ENCODE assay signal across 12 mouse cellular contexts in genomic region chrX:17724990-17725779, GRCm38 (mm10).
A peak's percentile ranks its signal among the peaks of the same experiment; 100 is the strongest.
DNase-seq lines count a peak whose midpoint lies in the region; ATAC-seq lines count a peak whose summit lies in the region.
"Had no signal": no experiment of that assay in that cellular context is flagged by ENCODE, and none has a peak within 500 bp of the region (broad histone marks: within the 10 kb centered on the region; RNA-seq: fewer than 3 reads in every experiment).

No protein-coding gene starts in this region.

- H3K4me3 ChIP-seq in forebrain, embryonic 13.5 days: no peak overlapping the region
- no peak overlapping the region for H3K4me3 ChIP-seq in midbrain, embryonic 11.5 days (ENCODE audit: low read depth, low read length)
- H3K4me3 ChIP-seq: heart, adult 2 months; liver, embryonic 15.5 days had no signal

- H3K27ac ChIP-seq in forebrain, embryonic 13.5 days: no peak overlapping the region
- no peak overlapping the region for H3K27ac ChIP-seq in midbrain, embryonic 11.5 days (ENCODE audit: low read depth, low read length)
- H3K27ac ChIP-seq: heart, adult 2 months; liver, embryonic 15.5 days had no signal

- peak; percentile 95 for DNase-seq in R1 (ENCODE audit: low read depth, low spot score)
- DNase-seq in cerebellum, adult 18-20 months: peak; percentile 28
- no peak for DNase-seq in midbrain, embryonic 11.5 days (ENCODE audit: low spot score, missing footprints)
- DNase-seq in adrenal gland, adult (ENCODE audit: inconsistent age in 2 of 2, low spot score in 1 of 2): no peak
- no peak for DNase-seq in ovary, postnatal 10 days (ENCODE audit: low spot score)
- no peak for DNase-seq in thymus, adult 18-20 months
- DNase-seq: kidney, postnatal 4 days; right cerebral cortex, postnatal 4 days had no signal

- H3K4me2 ChIP-seq in forebrain, embryonic 13.5 days: no peak overlapping the region
- no peak overlapping the region for H3K4me2 ChIP-seq in midbrain, embryonic 11.5 days
- H3K4me2 ChIP-seq: liver, embryonic 15.5 days had no signal

- ATAC-seq in forebrain, embryonic 13.5 days: peak; percentile 84
- ATAC-seq in midbrain, embryonic 11.5 days (ENCODE audit: low FRiP score): peak; percentile 85
- ATAC-seq in erythroblast, adult 5-6 weeks (replicated peaks; ENCODE audit: low FRiP score, poor library complexity, severe bottlenecking): no peak

- H3K27me3 ChIP-seq in forebrain, embryonic 13.5 days: no peaks in the 10 kb centered on the region
- no peaks in the 10 kb centered on the region for H3K27me3 ChIP-seq in midbrain, embryonic 11.5 days (ENCODE audit: control insufficient read depth, insufficient read depth, low read length)
- H3K27me3 ChIP-seq: liver, embryonic 15.5 days had no signal

- 24% methylated on average over 7 of the region's 7 CpGs for WGBS in forebrain, embryonic 13.5 days
- WGBS in midbrain, embryonic 11.5 days: 23% methylated on average over 7 of the region's 7 CpGs

- H3K9me3 ChIP-seq in forebrain, embryonic 13.5 days (replicated peaks): no peaks in the 10 kb centered on the region
- no peaks in the 10 kb centered on the region for H3K9me3 ChIP-seq in midbrain, embryonic 11.5 days (ENCODE audit: control insufficient read depth, low read length)
- H3K9me3 ChIP-seq: liver, embryonic 15.5 days had no signal

- H3K9ac ChIP-seq in forebrain, embryonic 13.5 days: no peak overlapping the region
- H3K9ac ChIP-seq in midbrain, embryonic 11.5 days (ENCODE audit: low read length): no peak overlapping the region
- H3K9ac ChIP-seq: liver, embryonic 15.5 days had no signal

- no peaks in the 10 kb centered on the region for H3K36me3 ChIP-seq in forebrain, embryonic 13.5 days (ENCODE audit: poor library complexity, severe bottlenecking)
- H3K36me3 ChIP-seq in midbrain, embryonic 11.5 days (ENCODE audit: control insufficient read depth, insufficient read depth, low read length): no peaks in the 10 kb centered on the region
- H3K36me3 ChIP-seq: liver, embryonic 15.5 days had no signal

- H3K4me1 ChIP-seq in forebrain, embryonic 13.5 days: 0 out of 2 replicates have a peak, but pooled peaks cover 4% of the 10 kb centered on the region
- no peaks in the 10 kb centered on the region for H3K4me1 ChIP-seq in midbrain, embryonic 11.5 days (ENCODE audit: control insufficient read depth, insufficient read depth, low read length)
- H3K4me1 ChIP-seq: liver, embryonic 15.5 days had no signal

Comparison
In these comparisons a context has a peak if more than half of its experiments do, and no peak if none do; other contexts are left out.
1. DNase-seq: peak in R1 (single experiment) and cerebellum, adult 18-20 months (2 of 2); none in midbrain, embryonic 11.5 days (single experiment), adrenal gland, adult (0 of 2), ovary, postnatal 10 days (single experiment) and thymus, adult 18-20 months (0 of 2).